Mouse (Mus musculus): ENCODE measurements around the gene Tldc2.
A peak's percentile ranks its signal among the peaks of the same experiment; 100 is the strongest.

Tldc2 gene

DNA sequence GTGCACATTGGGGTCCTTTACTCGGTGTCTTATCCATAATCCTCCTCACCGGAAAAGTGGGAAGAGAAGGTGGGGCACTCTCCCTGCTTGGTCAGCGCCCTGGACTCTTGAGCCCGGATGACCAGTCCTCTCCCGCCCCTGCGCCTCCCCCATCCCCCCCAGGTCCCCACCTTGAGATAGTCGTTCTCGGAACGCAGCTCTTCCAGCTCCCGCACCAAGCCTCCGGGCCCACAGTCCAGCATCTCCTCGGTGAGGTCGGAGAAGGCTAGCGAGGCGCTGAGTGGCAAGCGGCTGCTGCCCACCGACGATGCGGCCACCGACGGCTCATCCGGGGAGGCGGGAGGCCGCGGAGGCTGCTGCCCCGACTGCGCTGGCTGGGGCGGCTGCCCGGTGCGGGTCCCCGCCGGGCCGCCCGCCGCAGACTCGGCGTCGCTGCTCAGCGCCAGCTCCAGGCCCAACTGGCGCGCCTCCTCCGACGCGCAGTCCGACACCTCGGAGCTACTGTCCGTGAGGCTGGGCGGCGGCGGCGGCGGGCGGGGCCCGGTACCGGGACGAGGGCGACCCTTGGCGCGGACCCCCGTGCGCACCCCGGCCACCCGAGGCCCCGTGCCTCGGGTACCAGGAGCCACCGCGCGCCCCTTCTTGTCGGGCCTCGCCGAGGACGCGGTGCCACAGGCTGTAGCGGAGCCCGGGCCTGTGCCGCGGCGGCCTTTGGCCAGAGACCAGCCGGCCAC is 8.6 kb upstream of the Tldc2 start:
- no peak for DNase-seq (ENCODE audit: low spot score in 2 of 2)

DNA sequence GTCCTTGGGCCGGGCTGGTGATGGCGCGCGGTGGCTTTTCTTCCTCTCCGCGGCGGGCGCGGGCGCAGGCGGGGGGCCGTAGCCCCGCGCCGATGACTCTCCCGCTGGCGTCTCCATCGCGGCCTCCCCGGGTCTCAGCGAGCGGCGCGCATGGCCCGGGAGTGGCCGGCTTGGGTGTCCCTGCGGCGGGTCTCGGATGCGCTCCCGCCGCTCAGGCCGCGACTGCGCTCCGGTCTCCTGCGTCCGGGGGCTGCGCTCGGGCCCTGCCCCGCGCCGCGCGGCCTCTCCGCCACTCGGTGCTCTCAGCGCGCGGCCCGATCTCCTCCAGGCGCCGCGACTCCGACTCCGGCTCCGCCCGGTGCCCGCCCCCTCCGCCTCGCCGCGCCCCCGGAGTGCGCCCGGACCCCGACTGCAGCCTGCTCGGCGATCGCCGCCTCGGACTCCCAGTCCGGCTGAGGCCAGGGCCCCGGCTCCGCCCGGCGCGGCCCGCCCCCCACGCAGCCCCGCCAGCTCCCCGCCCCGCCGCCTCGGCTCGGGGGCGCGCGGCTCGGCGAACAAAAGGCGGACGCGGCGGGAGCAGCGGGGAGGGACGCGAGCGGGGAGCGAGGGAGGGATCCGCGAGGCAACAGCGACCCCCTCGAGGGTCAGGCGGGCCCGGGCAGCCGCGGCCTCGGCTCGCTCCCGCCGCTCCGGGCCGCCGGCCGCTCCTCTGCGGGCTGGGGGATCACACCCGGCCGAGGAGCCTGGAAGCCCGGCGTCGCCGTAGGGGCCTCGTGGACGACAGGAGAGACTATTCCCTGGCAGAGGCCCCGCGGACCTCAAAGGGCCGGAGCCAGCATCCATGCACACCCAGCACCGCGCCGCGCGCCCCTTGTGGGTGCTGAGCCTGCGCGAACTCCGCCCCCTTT is 7.8 kb upstream of the Tldc2 start, which contains the start of gene Soga1:
Gene Soga1 (minus strand): TSS at position 462 of the 908 bp plus-strand sequence.
- DNase-seq (ENCODE audit: low spot score in 2 of 2), result peak; percentile 71 to 89

GRCm38 (mm10) chr2:157079701-157080180 is 7.1 kb upstream of the Tldc2 start:
- no peak for DNase-seq (ENCODE audit: low spot score in 2 of 2)

GRCm38 (mm10) chr2:157081331-157081730 is 5.5 kb upstream of the Tldc2 start:
- no peak for DNase-seq (ENCODE audit: low spot score in 2 of 2)

DNA sequence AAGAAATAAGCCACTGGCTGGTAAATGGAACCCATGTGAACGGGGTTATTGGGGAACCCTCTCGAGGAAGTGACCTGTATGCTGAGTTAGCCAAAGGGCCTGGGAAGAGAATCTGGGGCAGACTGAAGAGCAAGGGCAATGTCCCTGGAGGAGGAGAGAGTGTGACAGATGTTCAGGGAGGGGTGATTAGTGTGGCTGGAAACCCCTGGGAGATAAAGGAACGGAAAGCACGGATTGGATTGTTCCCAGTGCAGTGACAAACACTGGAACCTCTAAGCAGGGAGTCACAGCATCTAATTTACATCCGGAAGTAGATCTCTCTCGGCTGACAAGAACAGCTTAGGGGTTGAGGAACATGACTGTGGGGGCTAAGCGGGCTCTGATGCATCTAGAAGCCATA is 4.9 kb upstream of the Tldc2 start:
- DNase-seq (ENCODE audit: low spot score in 2 of 2), result no peak

DNA sequence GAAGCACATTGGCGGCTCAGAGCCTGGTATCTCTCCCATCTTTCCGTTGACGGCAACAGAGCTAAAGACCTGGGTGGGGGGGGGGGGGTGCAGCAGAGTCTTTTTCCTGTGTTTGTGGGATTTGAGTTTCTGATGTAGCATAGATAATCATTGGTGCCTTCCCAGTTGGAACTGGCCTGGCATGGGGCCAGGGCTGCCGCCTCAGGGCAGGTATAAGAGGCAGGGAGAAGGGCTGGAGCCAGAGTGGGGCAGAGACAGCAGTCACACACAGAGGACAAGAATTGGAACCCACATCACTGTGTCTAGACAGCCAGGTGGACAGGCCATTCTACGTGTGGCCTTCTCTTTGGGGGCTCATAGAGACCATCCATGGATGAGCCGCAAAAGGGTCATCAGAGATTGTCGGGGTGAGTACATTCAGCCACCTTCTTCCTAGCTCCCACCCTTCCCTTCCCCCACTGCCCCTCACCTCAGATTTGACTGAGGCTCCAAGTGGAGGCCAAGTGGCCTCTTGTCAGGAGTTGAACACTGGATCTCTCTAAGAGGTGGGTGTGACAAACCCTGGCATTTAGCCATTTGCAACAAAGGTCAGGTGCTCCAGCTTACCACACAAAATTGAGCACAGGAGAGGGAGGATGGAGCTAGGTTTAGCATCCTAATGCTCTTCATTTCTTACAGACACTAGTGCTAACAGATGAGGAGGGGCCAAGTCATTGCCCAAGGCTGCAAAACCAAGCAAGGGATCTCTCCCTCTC is 1.8 kb upstream of the Tldc2 start:
- DNase-seq (ENCODE audit: low spot score in 2 of 2), result no peak

DNA sequence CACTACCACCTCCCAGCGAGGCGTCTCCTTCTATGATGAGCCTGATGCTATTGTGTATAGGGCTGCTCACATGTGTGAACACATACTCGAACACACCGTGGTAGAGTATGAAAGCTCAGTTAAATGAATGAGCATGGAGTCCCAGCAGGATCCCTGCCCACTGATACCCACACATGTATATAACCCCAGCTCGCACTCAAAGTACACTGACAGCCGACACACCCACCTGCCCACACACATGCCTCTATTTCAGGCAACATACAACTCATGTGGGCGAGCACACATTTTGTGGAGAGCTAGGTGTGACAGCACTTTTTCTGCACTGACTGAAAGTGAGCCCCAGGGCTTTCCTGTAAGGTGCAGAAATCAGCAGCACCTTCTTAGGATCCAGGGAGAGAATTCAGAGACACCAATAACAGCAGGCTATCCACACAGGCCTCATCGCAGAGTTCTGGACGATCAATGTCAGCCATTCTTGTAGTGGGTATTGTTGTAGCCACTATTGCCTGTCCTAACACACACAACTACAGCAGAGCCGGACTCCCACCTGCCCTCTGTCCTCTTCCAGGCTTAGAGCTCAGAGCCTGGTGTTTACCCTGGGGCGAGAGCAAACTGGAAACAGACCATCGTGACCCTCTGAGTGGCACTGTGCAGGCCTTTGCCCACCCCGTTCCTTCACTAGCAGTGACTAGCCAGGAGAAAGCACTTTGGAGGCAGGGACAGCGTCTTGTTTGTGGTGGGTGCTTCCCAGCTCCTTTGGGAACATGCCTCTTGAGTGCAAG is 872 bp downstream of the Tldc2 start:
- no peak for DNase-seq (ENCODE audit: low spot score in 2 of 2)

GRCm38 (mm10) chr2:157092024-157092423 is 5.2 kb downstream of the Tldc2 start:
- no peak for DNase-seq (ENCODE audit: low spot score in 2 of 2)

GRCm38 (mm10) chr2:157095005-157095755 is 8.3 kb downstream of the Tldc2 start:
- peak; percentile 63 to 71 for DNase-seq (ENCODE audit: low spot score in 2 of 2)

- DNase-seq (ENCODE audit: low spot score in 2 of 2), result no peak
These were observed 12.9 kb downstream of the Tldc2 start for GRCm38 (mm10) chr2:157099532-157100318.

- no peak for DNase-seq (ENCODE audit: low spot score in 2 of 2)
These were observed 13.4 kb downstream of the Tldc2 start for GRCm38 (mm10) chr2:157100319-157100605.

DNA sequence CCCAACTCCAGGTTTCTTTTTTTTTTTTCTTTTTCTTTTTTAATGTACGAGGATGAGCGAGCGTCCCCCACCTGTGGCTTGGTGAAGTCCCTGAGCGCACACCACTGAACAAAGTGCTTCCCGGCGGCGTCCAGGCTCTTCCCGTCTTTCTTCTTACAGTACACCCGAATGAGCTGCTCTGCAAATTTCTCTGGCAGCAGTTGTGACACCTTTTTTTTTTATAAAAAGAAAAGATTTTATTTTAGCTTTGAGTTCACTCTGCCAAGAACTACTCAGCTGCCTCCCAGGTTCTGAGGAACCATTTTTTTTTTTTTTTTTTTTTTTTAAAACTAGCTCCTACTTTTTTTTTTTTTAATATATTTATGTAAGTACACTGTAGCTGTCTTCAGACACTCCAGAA is 14.8 kb downstream of the Tldc2 start:
- DNase-seq (ENCODE audit: low spot score in 2 of 2), result no peak

GRCm38 (mm10) chr2:157102256-157102655 is 15.4 kb downstream of the Tldc2 start:
- DNase-seq (ENCODE audit: low spot score in 2 of 2), result no peak

DNA sequence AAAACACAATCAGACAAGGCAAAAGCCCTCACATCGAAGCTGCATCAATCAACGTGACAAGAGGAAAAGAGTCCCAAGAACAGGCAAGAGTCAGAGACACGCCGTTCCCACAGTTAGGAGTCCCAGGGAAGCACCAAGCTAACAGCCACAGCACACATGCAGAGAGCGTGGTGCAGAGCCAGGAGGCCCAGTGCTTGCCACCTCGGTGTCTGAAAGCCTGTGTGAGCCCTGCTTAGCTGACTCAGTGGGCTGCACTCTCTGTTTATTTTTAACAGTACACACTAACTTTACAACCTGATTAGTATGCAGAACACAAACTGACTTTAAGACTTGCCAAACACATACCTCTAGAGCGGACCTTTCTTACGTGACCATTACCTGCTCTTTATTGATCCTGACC is 17.6 kb downstream of the Tldc2 start:
- DNase-seq (ENCODE audit: low spot score in 2 of 2), result no peak

GRCm38 (mm10) chr2:157108236-157108635 is 21.4 kb downstream of the Tldc2 start:
- no peak for DNase-seq (ENCODE audit: low spot score in 2 of 2)

DNA sequence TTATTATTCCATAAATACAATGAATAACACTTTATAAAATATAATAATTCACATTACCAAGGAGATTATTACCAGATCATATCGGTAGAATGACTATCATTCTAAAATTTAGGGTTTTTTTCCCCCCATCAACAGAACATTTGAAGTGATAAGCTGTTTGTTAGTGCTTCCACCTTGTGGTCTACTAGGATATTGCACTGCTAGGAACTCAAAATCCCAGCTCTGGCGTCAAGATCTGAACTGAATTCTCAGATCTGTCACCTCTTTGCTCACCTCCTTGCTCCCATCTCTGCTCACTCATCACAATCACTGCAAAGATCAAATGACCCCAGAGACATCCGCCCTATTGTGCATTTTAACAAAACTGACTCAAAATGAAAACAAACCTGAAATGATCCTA is 30.1 kb downstream of the Tldc2 start:
- DNase-seq (ENCODE audit: low spot score in 2 of 2), result no peak

DNA sequence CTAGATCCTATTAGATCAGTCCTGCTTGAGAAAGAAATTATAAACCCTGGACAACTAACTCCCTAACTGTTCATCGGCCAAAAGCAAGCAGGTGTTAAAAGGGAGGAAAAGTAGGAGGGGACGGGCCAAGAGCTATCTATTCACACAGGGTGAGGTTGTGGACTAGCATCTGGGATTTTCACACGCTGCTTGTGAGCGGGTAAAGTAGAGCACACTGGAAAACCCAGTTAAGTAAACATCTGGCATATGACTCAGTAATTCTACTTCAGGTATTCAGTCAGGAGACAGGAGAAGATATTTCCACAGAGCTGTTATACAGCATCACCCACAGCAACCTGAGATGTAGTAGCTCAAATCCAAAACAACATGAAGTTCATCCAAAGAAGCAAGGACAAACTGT is 31.7 kb downstream of the Tldc2 start:
- no peak for DNase-seq (ENCODE audit: low spot score in 2 of 2)

- DNase-seq (ENCODE audit: low spot score in 2 of 2), result no peak
These were observed 32.2 kb downstream of the Tldc2 start for GRCm38 (mm10) chr2:157119075-157119474.

GRCm38 (mm10) chr2:157121766-157122165 is 34.9 kb downstream of the Tldc2 start:
- no peak for DNase-seq (ENCODE audit: low spot score in 2 of 2)

GRCm38 (mm10) chr2:157125246-157125645 is 38.4 kb downstream of the Tldc2 start:
- DNase-seq (ENCODE audit: low spot score in 2 of 2), result no peak
